Mouse (Mus musculus) CD4-positive helper T cell, adult 2 months (primary cell): ENCODE measurements around the gene Cox4i1.

ENCODE experiments used
- DNase-seq: peaks from one replicate; pipeline ENCODE4 v3.0.0-alpha.2; 2012; ENCODE audit warnings: low read depth, missing footprints, low spot score

Cox4i1 gene

GRCm38 (mm10) chr8:120664566-120664965 lies 3.5 kb upstream of the Cox4i1 start:
- no peak for DNase-seq

GRCm38 (mm10) chr8:120665726-120666455 lies 2.1 kb upstream of the Cox4i1 start:
- peak; percentile 45 for DNase-seq

GRCm38 (mm10) chr8:120666807-120667470 lies 1.1 kb upstream of the Cox4i1 start:
- DNase-seq: peak; percentile 9

- no peak for DNase-seq
These were observed 418 bp downstream of the Cox4i1 start, which contains the start of gene Emc8 for GRCm38 (mm10) chr8:120668374-120668905. Gene Emc8, minus strand, starts transcription at chr8:120668573.

GRCm38 (mm10) chr8:120671775-120672174 lies 3.8 kb downstream of the Cox4i1 start:
- DNase-seq: no peak

- no peak for DNase-seq
These were observed 4.7 kb downstream of the Cox4i1 start for GRCm38 (mm10) chr8:120672626-120673229.

GRCm38 (mm10) chr8:120673298-120673697 lies 5.3 kb downstream of the Cox4i1 start:
- DNase-seq: no peak

GRCm38 (mm10) chr8:120675718-120676117 lies 7.7 kb downstream of the Cox4i1 start:
- no peak for DNase-seq

- DNase-seq: peak; percentile 75
These were observed 10.4 kb downstream of the Cox4i1 start for GRCm38 (mm10) chr8:120678447-120678846.

- no peak for DNase-seq
These were observed 11.8 kb downstream of the Cox4i1 start for GRCm38 (mm10) chr8:120679629-120680387.

GRCm38 (mm10) chr8:120680405-120680804 lies 12.4 kb downstream of the Cox4i1 start:
- DNase-seq: peak; percentile 31

- no peak for DNase-seq
These were observed 13.1 kb downstream of the Cox4i1 start for GRCm38 (mm10) chr8:120681113-120681512.

- peak; percentile 66 for DNase-seq
These were observed 15.6 kb downstream of the Cox4i1 start for GRCm38 (mm10) chr8:120683602-120684001.

- DNase-seq: no peak
These were observed 16.1 kb downstream of the Cox4i1 start for GRCm38 (mm10) chr8:120684082-120684481.

GRCm38 (mm10) chr8:120685097-120685496 lies 17.1 kb downstream of the Cox4i1 start:
- no peak for DNase-seq

- no peak for DNase-seq
These were observed 17.6 kb downstream of the Cox4i1 start for GRCm38 (mm10) chr8:120685591-120685990.

- DNase-seq: no peak
These were observed 18.0 kb downstream of the Cox4i1 start for GRCm38 (mm10) chr8:120686051-120686450.

- DNase-seq: no peak
These were observed 18.6 kb downstream of the Cox4i1 start for GRCm38 (mm10) chr8:120686576-120686975.

GRCm38 (mm10) chr8:120687786-120688185 lies 19.8 kb downstream of the Cox4i1 start:
- no peak for DNase-seq

GRCm38 (mm10) chr8:120688511-120688910 lies 20.5 kb downstream of the Cox4i1 start:
- DNase-seq: no peak

- DNase-seq: no peak
These were observed 24.9 kb downstream of the Cox4i1 start for GRCm38 (mm10) chr8:120692934-120693333.
